ENCODE assay signal across 39 mouse cellular contexts in the genomic region with DNA sequence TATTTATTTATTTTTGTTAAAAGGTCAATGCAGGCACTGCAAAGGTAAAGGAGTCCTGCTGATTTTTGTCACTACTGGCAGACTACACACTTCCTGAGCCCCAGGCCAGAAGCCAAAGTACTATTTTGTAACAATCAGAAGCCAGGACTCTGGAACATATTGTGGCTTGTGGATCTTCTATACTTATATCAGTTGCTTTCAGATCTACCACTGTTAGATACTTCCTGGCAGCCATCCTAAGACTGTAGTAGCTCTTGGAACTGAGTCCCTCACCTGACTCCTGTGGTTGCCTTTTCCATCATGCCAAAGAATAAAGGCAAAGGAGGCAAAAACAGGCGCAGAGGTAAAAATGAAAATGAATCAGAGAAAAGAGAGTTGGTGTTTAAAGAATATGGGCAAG. TPM values are rescaled to one million over a fixed set of nuclear protein-coding genes. Genes with fewer than 3 reads are reported as not detected.
"Had no signal": no experiment of that assay in that cellular context is flagged by ENCODE, and none has a peak within 500 bp of the region (broad histone marks: within the 10 kb centered on the region; RNA-seq: fewer than 3 reads in every experiment).

A gene (plus strand): TSS at position 301 of the 400 bp plus-strand sequence.

RNA-seq across cellular contexts. Expression of the gene that starts here (rescaled TPM):
- total RNA-seq: left cerebral cortex, postnatal 10 days; left cerebral cortex, postnatal 14 days; left cerebral cortex, postnatal 25 days; left cerebral cortex, postnatal 36 days; left cerebral cortex, postnatal 4 days; liver, adult 2 months; megakaryocyte progenitor cell, adult 5-6 weeks; megakaryocyte, adult 5-6 weeks; megakaryocyte-erythroid progenitor cell, adult 5-6 weeks; midbrain, postnatal 0 days; monocyte, adult 5-6 weeks had no signal
- polyA plus RNA-seq: limb, embryonic 10.5 days; limb, embryonic 11.5 days; limb, embryonic 12.5 days; limb, embryonic 13.5 days; limb, embryonic 14.5 days; limb, embryonic 15.5 days; liver, adult 2 months; liver, embryonic 11.5 days; liver, embryonic 12.5 days; liver, embryonic 13.5 days; liver, embryonic 14.5 days; liver, embryonic 15.5 days; liver, embryonic 16.5 days; liver, postnatal 0 days; lung, adult 2 months; lung, embryonic 14.5 days; lung, embryonic 15.5 days; lung, embryonic 16.5 days; lung, postnatal 0 days; macrophage; midbrain, embryonic 10.5 days; midbrain, embryonic 11.5 days; midbrain, embryonic 12.5 days; midbrain, embryonic 13.5 days; midbrain, embryonic 14.5 days; midbrain, embryonic 15.5 days; midbrain, embryonic 16.5 days; midbrain, postnatal 0 days; neural tube, embryonic 11.5 days; neural tube, embryonic 12.5 days had no signal
